Mouse (Mus musculus) testis, adult 10 weeks (tissue): Measurements from ENCODE around the gene Prpf4. TPM values are rescaled to one million over a fixed set of nuclear protein-coding genes. Genes with fewer than 3 reads are reported as not detected.

Experiments
- polyA plus RNA-seq: library from polyadenylated mRNA; stranded (reverse); fragments of 350-450 nt; fragmentation: Illumina TruSeq; extraction: RNeasy Lipid Tissue Mini Kit (QIAGEN cat#74804); gene quantifications from one replicate; pipeline ENCODE4 v1.2.3, GENCODE M21; 2014; ENCODE audit warnings: low read depth, low replicate concordance

The Prpf4 gene
- polyA plus RNA-seq, result 8.1 TPM

GRCm38 (mm10) chr4:62408601-62409282 lies at the start of gene Prpf4, which contains the start of gene Cdc26:
Gene Prpf4, plus strand, starts transcription at chr4:62408797.
Gene Cdc26, minus strand, starts transcription at chr4:62408642.

DNA sequence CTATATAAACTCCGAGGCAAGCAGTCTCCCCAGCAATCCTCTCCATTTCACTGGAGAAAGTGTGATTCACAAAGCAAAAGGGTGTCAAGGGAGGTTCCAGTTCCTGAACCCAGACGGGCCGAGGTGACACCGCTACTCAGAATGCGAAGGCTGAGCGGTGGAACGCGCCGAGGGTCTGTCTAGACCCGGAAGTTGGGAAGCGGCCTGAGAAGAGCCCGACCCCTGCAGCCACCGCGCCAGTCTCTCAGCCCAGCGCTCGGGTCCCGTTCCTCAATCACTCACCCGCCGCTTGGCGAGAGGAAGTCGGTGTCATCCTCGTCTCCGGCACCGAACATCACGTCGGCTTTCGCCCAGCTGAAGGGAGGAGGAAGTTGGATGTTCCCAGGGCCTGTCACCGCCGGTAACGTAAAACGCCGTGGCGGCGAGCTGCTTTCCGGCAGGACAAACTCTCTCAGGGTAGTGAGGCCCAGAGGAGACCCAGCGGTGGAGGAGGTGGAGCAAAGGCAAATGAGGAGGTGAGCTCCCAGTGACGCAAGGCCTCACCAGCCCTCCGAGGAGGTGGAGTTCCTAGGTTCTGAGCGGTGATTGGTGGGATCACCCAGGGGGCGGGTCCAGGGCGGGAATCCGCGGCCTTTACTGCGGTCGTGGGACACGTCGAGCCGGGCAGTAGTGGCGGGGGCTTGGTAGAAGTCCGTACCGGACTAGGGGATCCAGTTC lies 48.4 kb upstream of the Prpf4 start, which contains the start of the genes Fkbp15 and Slc31a1:
Gene Fkbp15 (minus strand): TSS at position 461 of the 717 bp plus-strand sequence.
Gene Slc31a1 (plus strand): TSS at position 640 of the 717 bp plus-strand sequence.

DNA sequence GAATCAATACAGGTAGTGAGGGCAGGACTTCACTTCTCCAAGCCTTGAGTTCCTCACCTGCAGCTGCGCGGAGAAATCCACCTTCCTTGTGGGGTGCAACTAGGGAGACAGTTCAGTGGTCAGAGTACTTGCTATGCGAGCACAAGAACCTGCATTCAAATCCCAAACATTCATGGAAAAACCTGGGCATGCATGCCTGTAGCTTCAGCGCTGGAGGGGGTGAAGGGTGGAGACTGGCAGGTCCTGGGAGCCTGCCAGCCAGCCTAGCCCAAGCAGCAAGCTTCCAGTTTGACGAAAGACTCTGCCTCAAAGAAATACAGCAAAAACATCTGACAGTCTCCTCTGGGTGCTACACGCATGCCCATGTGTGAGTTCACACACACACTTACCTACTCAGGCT lies 26.5 kb downstream of the Prpf4 start, which contains the start of gene Rnf183:
Gene Rnf183 (minus strand): TSS at position 172 of the 400 bp plus-strand sequence.

DNA sequence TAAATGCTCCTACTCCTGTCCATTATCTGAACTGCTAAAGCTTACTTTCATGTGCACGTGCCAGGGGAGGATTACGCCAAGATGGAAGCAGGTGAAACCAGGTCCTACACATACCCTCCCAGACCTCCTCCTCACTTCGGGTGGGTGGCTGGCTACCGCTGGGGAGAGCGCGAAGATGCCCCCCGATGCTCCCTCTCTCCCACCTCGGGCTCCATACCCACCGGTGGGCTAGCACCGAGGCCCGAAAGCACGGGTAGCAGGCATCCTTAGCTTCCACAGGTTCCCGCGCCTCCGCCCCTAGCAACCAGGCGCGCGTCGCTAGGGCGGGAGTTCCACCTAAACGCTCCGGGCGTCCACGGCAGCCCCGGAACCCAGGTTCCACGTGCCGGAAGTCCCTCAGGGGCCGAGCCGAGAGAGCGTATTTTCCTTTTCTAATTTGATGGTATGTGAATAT lies 62.0 kb downstream of the Prpf4 start, which contains the start of gene Wdr31:
Gene Wdr31 (minus strand): TSS at position 299 of the 454 bp plus-strand sequence.

Other genes with a start within 250 kb of the Prpf4 start
- 594 TPM for gene Zfp37, start 177.8 kb upstream of the Prpf4 start, polyA plus RNA-seq
- gene Slc31a2, start 146.2 kb upstream of the Prpf4 start, polyA plus RNA-seq, result 8.0 TPM
- gene Fkbp15, start 48.2 kb upstream of the Prpf4 start, polyA plus RNA-seq, result 6.6 TPM
- 49.0 TPM for gene Slc31a1, start 48.1 kb upstream of the Prpf4 start, polyA plus RNA-seq
- 28.3 TPM for gene Cdc26, start 155 bp upstream of the Prpf4 start, polyA plus RNA-seq
- gene Rnf183, start 26.5 kb downstream of the Prpf4 start, polyA plus RNA-seq, result not detected
- gene Wdr31, start 62.1 kb downstream of the Prpf4 start, polyA plus RNA-seq, result 124 TPM
- 29.7 TPM for gene Bspry, start 71.3 kb downstream of the Prpf4 start, polyA plus RNA-seq
- not detected for gene Hdhd3, start 94.7 kb downstream of the Prpf4 start, polyA plus RNA-seq
- gene Alad, start 111.1 kb downstream of the Prpf4 start, polyA plus RNA-seq, result 0.73 TPM
- 101 TPM for gene Pole3, start 116.3 kb downstream of the Prpf4 start, polyA plus RNA-seq
- gene 4933430I17Rik, start 116.6 kb downstream of the Prpf4 start, polyA plus RNA-seq, result 26.4 TPM
- gene Rgs3, start 151.1 kb downstream of the Prpf4 start, polyA plus RNA-seq, result 6.0 TPM